Mouse (Mus musculus): Measurements from ENCODE around the gene Smtn.

DNA sequence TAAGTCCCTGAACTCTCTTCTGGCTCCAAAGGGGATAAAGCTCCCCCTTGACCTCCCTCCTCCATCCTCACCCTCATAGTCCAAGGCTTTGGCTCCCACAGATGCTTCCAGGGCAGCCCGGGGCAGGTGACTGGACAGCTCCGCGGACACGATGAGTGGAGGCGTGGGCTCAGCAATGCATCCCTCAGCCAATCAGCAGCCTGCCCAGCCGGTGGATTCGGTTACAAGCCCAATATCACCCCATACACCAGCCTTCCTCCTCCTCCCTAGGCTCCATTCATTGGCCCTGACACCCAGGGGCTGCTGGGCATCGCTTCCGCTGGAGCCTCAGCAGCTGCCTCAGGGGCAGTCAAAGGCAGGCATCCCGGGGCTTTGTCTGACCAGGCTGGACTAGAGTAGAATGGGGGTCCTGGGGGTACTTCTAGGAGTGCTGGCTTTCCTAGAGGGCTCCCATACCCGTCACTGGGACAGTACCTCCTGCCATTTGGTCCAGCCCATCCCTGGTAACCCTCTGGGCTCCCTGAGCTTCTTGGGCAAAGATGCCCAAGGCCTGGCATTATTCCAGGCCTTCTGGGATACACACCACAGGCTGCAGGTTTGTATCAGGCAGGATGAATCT, 52.4 kb downstream of the Smtn start, which contains the start of gene Pla2g3:
- TF ChIP-seq CTCF (conservative IDR thresholded peaks at IDR 0.05; ENCODE audit: low read length), result no peak
- TF ChIP-seq NANOG (IDR thresholded peaks at IDR 0.05; ENCODE audit: borderline replicate concordance, low read length), result no peak
- TF ChIP-seq POU5F1 (IDR thresholded peaks at IDR 0.05; ENCODE audit: borderline replicate concordance, low read length), result no peak

All from E14TG2a.4 (cell line).